Mouse (Mus musculus) lung, adult 18-20 months (tissue): ENCODE measurements around the gene Olfr1179.
"Not testable (repeated sequence)": the region's sequence is repeated elsewhere in the genome, so short reads cannot be mapped to it uniquely, and the experiment has no call there.

Experiments used
- DNase-seq, 2 experiments: peaks; one replicate each; pipeline ENCODE4 v3.0.0; 2022; ENCODE audit warnings: mixed read lengths in 2 of 2

The Olfr1179 gene

DNA sequence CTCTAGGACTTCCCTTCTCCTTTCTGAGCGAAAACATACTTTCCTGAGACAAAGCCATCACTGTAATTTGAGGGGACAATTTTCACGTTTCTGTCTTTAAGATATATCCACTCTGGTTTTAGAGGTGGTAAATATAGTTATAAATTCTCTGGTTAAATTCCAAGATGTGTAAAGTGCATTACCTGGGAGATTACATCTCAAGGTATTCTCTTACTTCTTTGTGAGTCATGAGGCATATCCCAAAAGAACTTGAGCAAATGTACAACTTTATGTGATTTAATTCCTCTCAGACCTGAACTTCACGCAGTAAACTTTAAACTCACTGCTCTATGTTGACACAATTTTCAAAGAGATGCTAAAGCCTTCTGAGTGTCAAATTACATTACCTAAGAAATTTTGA is at the start of gene Olfr1179:
Gene Olfr1179 (minus strand): TSS at position 101 of the 400 bp plus-strand sequence.
- no peak for DNase-seq

DNA sequence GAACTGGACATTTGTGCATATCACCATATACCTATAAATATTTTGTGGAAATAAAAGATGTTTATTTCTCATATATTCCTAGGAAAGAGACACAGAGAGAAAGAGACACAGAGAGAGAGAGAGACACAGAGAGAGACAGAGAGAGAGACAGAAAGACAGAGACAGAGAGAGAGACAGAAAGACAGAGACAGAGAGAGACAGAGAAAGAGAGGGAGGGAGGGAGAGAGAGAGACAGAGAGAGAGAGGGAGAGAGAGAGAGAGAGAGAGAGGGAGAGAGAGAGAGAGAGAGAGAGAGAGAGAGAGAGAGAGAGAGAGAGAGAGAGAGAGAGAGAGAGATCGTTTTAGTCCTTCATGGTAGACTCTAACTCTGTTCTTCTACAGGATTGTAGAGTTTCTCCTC is 48.3 kb upstream of the Olfr1179 start, which contains the start of gene Olfr1183:
Gene Olfr1183 (plus strand): TSS at position 301 of the 400 bp plus-strand sequence.
- not testable (repeated sequence) for DNase-seq

DNA sequence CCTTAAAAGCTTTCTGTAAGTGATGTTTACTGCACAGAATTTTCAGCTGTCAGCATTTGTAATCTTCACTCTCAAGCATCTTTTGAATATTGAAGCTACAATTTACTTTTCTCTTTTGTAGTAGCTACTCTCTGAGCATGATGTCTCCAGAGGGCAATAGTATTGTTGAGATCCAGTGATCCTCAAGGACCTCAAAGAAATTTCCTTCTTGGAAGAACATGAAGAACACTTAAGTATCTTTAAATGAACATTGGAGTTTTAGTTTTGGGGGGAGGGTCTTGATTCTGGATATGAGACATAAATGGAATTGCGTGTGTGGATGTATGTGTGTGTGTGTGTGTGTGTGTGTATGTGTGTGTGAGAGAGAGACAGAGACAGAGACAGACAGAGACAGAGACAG is 42.8 kb upstream of the Olfr1179 start, which contains the start of gene Gm13757:
Gene Gm13757 (minus strand): TSS at position 101 of the 400 bp plus-strand sequence.
- DNase-seq: no peak

DNA sequence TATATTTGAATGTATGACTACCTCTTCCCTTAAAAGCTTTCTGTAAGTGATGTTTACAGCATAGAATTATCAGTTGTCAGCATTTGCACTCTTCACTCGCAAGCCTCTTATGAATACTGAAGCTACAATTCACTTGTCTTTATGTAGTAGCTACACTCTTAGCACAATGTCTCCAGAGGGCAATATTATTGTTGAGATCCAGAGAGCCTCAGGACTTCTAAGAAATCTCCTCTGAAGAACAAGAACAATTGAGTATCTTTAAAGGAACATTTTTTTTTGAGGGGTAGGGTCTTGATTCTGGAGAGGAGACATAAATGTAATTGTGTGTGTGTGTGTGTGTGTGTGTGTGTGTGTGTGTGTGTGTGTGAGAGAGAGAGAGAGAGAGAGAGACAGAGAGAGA is 19.8 kb upstream of the Olfr1179 start, which contains the start of gene Olfr1181:
Gene Olfr1181 (minus strand): TSS at position 101 of the 400 bp plus-strand sequence.
- no peak for DNase-seq

DNA sequence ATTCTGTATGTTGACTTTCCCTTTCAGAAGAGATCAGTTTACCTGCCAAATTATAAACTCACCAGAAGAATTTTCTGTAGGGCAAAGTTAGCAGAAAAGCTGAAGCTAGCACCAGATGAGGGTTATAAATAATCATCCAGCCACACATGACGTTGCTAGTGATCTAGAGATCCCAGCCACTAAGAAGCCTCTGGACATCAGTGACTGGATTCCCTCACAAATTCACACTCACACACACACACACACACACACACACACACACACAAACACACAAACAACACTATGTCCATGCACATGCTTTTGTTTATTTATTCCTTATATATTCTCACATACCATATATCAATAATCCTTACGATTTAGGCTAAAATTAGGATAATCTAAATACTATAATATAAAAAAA is 12.8 kb upstream of the Olfr1179 start, which contains the start of gene Olfr1180:
Gene Olfr1180 (minus strand): TSS at position 101 of the 400 bp plus-strand sequence.
- no peak for DNase-seq

DNA sequence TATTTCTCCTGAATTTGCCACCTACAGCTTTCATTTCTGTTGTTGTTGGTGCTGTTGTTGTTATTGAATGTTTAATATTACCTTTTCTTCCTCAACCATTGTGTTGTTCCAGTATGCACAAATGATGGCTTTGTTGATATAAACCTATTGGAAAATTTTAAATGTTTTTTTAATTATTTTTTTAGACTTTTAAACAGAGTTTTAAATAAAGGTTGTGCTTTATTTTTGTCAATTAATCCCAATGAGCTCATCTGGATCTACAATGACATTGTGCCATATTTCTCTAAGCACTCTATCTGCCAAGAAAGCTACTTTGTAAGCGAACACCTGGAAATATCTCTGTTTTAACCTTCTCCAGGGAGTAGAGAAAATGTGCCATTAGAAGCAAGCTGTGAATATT is 19.5 kb downstream of the Olfr1179 start, which contains the start of gene Olfr1178:
Gene Olfr1178 (plus strand): TSS at position 301 of the 400 bp plus-strand sequence.
- no peak for DNase-seq

DNA sequence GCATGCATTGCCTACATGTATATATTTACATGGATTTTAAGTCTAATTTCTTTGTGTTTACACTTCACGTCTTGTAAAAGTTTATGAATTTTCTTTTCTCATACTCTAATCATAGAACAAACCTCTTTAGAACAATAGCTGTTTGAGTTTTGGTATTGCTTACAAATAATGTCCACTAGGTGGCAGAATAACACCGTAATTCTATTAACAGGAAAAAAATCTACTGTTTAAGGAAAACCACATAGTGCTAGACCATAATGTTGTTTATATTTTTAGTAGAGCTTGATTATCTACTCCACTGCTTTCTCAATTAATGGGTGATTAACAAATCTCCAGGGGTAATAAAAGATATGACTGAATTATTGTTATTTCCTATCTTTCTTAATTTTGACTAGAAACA is 49.9 kb downstream of the Olfr1179 start:
- no peak for DNase-seq
